Mouse (Mus musculus): ENCODE results near the gene Fcgr1. TPM values are rescaled to one million over a fixed set of nuclear protein-coding genes. Genes with fewer than 3 reads are reported as not detected.
"Not testable (repeated sequence)": the region's sequence is repeated elsewhere in the genome, so short reads cannot be mapped to it uniquely, and the experiment has no call there.

The Fcgr1 gene
- total RNA-seq, 2 experiments from 2014 or later = 0.57 to 0.70 TPM

DNA sequence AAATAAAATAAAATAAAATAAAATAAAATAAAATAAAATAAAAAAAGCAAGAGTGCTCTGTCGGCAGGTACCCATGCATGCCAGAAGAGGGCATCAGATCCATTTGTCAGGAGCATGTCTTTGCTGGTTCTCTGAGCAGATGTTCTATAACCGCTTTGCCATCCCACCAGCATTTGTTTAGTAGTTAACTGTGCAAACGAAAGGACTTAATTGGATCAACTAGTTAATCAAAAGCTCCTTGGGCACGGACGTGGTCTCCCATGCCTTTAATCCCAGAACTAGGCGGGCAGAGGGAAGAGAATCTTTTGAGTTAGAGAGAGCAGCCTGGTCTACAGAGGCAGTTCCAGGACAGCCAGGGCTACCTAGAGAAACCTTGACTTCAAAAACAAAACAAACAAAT, 33.4 kb upstream of the Fcgr1 start:
- DNase-seq = no peak

DNA sequence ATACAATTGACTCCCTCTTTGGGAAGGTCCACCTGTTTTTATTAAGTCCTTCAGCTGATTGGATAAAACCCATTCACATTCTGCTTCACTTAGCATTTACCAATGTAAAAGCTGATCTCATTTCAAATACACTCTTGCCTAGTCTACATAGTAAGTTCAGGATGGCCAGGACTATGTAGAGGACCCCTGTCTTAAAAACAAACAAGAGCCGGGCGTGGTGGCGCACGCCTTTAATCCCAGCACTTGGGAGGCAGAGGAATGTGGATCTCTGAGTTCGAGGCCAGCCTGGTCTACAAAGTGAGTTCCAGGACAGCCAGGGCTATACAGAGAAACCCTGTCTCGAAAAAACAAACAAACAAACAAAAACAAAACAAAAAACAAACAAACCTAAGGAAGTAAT, 30.0 kb upstream of the Fcgr1 start:
- not testable (repeated sequence) for DNase-seq

DNA sequence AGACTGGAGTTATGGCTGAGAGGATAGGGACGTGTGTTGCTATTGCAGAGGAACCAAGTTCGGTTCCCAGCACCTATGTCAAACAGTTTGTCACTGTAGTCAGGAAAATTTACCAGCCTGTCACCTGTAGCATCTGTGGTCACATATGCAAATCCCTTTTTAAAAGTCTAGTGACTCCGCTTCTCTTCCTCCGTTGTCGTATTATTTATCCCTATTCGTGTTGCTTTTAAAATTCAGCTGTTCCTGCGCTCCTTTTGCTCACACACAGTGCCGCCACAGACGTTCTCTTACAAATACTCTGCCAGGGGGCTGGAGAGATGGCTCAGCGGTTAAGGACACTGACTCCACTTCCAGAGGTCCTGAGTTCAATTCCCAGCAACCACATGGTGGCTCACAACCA, 28.8 kb upstream of the Fcgr1 start:
- DNase-seq = no peak

DNA sequence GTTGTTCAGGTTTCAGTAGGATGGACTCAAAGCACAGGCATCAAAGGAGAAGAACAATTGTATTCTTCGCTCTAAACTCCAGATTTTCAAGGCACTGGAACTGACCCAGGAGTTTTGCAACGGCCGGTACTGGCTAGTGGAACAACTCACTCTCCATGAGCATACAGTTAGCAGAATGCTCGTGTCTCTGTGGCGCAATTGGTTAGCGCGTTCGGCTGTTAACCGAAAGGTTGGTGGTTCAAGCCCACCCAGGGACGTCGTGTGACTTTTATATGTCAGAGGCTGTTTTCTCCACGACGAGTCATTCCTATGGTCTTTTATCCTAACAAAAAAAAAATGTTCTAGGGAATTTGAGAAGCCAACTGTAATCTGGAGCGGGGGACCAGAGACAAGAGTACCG, 28.1 kb upstream of the Fcgr1 start:
- DNase-seq = no peak

DNA sequence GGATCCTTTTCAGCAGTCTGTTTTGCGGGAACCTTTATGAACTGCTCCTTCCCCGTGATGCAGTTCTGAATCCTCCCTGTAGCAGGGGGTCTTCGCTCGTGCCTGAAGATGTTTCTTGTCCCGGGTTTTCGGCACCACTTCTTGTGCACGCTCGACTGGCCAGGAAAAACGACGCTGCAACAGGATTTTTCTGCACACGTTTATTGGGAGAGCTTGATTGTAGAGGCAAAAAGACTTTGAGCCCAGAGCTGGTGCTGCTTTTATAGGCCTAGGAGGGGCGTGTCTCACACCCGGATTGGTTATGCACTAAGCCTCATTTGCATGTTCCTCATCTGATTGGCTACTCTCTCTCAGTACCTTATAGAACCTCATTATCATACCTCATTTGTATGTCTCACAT, 26.2 kb upstream of the Fcgr1 start:
- not testable (repeated sequence) for DNase-seq

DNA sequence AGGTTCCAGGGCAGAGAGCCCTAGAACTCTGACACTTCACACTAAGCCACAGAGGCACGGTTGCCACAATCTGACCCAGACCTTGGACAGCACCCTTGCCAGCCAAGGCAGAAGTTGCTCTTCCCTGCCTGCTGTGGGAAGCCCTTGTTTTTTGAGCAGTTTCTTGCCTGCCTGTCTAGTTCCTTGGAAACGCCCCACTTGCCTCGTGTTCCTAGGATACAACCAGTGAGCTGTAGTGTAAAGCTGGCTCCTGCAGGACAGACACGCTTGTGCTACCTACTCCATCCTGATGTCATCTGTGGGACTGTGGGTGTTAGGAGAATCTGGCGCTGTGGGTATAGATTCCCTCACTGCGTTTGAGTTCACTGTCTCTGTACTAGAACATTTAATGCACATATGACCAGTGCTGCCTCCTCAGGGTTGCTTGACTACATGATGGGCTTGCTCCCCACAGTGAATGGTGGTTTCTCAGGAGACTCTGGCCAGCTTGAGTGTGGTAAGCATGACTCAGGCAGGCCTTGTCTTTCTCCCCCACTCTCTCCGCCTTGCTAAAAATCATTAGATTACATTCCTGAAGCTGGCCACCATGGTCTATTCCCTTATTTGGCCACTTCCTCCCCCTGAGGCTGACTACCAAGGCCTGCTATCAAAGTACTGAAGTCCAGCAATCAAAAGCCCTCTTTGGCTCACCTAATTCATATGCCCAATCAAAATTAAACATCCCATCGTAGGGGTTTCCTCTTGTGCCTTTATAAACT, 18.8 kb upstream of the Fcgr1 start:
- no peak for DNase-seq

DNA sequence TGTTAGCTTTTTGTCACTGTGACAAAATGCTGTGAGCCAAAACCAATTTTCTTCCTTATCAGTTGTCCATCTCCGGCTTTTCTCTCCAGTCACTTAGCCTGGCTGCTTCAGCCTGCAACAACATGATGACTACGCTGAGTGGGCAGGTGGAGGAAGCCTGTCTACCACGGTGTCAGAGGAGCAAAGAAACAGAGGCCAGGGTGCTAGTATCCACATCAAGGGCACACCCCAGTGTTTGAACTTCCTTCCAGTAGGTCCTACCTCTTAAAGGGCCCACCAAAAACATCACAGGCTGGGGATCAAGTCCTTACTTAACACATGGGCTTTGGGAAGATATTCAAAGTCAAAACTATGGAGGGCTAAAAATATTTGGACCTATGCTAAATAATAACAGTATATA, 15.7 kb upstream of the Fcgr1 start:
- DNase-seq = no peak

DNA sequence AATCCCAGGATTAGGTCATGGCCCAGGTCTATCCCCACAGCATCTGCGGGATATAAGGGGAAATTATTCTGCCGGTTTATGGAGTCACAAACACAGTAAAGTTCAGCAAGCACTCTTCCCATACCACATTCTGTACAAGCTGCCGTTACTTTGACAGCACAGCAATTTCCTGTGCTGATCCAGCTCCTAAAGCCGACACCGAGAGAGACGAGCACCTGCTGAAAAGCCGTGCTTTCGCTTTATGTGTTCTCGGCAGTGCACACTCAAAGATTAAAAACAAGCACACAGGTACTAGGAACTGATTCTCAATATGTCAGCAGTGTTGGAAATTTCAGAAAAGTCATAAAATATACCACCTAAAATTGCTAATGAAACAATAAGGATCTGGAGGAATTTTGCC, 12.7 kb upstream of the Fcgr1 start:
- DNase-seq = no peak

DNA sequence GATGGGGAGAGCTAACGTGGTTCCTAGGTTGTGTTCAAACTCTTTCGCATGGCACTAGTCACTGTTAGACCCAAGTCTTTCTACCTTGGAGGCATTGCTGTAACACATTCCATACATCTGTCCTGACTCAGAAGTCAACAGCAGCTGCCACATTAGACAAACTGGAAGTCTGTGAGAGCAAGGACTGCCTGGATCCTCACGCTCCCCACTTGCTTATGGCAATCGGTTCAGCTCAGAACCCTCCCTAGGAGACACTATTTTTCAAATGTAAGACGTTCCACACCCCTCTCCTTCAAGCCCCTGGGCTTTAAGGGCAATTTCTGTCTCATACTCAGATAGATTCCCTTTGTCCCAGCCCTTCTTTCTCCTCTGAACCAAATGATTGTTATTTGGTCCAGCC, 8.3 kb upstream of the Fcgr1 start:
- no peak for DNase-seq

DNA sequence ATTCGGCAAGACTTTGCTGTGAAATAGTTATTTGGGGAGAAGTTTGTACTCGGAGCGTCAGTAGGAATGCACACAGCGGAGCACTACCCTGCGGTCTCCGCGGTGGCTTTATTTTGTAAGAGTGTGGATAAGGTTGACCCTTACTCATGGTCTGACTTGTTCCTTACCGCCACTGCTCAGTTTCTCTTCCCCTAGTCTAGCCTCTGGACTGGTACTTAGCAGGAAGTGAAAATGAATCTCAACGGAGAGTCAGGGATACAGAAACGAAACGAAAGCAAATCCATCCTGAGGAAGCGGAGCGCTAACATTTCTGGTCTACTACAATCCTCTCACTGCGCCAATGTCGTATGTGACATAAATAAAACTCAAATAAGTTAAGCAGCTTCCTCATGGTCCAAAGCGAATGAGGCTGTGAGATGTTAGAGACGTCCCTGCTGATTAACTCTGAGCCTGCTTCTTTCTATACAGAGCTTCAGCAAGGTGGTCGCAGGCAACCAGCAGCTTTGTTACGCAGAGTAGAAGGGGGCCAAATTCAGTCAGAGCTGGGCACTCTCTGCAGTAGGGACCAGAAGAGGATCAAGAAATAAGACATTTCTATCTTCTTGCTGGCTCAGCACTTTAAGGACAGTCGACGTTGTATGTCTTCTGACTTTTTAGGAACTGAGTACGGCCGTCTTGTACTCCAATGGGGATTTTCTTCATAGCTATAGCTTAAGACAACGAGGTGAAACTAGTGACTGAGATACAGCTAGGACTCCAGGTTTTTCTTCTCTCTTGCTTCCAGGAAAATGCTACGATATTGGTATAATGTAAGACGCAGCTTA, 7.1 kb upstream of the Fcgr1 start:
- no peak for DNase-seq

DNA sequence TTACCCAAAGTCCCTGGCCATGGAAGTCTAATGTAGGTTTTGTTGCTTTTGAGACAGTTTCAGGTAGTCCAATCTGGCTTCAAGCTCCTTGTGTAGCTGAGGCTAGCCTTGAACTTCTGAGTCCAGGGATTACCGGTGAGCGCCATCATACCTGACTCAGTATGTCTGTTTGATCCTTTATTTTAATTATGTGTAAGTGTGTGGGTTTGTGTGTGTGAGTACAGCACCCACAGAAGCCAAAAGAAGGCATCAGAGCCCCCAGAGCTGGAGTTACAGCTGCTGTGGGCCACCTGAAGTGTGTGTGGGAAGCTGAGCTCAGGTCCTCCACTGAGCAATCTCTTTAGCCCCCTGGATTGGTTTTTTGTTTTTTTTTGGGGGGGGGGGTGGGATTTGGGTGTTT, 5.8 kb upstream of the Fcgr1 start:
- DNase-seq = no peak

DNA sequence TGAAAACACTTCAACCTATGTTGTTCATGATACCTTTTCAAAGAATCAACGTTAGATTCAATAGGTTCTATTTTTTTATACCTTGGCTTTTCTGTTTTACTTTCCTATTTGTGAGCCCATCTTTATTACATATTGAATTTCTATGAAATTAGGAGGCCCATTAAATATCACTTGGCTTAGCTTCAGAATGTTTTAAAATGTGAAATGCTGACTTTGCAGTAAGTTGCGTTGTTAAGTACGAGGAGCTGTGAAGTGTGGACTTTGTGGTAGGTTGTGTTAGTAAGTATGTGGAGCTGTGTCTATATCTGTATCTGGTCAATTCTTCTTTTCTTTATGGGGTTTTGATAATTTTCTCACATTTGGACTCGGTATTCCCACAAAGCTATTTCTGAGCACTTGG, 4.6 kb upstream of the Fcgr1 start:
- DNase-seq = no peak

DNA sequence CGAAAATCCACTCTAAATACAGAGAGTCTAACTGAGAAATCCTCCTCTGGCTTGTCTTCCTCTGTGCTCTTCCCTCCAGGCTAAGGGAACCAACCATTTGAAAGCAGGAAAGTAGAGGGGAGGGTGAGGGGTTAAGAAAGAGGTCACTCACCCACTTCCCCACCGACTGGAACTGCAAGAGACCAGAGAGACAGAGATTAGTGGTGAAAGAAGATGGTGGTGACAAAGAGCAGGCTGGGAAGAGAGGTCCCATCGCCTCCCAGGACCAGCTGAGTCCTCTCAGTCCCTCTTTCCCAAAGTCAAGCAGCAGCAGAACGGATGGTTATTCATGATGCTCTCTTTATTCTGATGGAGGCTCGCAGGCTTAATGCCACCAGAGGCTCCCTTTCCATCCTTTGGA, 401 bp downstream of the Fcgr1 start:
- no peak for DNase-seq

DNA sequence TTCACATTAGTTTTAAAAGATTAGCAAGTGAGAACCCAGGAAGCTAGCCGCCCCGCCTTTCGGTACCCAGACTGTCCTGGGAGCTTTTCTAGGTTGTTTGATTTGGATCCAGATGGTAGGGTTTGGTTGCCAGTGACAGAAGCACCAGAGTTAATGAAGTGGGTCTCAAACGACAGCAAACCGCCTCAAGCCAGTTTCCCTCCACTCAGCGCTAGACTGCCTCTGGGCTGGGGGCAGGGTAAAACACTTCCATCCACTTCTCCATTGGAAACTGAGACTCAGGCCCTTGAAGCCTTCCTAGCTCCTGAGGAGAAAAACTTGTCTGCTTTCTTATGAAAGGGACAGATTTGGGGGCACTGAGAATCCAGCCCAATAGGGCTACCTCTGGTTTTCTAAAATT, 1.1 kb downstream of the Fcgr1 start:
- DNase-seq = no peak

DNA sequence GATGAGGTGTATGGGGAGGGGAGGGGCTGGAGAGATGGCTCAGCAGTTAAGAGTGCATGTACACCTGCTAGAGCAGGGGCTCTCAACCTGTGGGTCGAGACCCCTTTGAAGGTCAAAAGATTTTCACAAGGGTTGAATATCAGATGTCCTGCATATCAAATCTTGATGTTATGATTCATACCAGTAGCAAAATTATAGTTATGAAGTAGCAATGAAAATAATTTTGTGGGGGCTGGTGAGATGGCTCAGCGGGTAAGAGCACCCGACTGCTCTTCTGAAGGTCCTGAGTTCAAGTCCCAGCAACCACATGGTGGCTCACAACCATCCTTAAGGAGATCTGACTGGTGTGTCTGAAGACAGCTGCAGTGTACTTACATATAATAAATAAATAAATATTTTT, 3.0 kb downstream of the Fcgr1 start:
- DNase-seq = not testable (repeated sequence)

DNA sequence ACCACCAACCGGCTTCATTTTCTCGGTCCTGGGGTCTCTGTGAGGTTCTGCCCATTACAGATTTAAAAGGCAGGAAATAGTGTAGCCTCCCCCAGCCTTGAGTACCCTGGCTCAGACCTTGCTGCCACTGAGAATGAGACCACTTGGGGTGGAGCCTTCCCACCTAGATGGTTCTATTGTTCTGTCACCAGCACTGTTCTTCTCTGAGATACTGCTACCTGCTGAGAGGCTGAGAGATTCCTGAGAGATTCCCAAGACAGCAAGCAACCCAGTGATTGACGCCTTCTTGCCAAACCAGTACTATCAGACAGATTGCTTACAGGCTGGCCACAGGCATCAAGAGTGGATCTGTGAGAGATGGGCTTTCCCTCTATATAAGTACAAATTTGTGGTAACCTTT, 4.6 kb downstream of the Fcgr1 start:
- DNase-seq = no peak

DNA sequence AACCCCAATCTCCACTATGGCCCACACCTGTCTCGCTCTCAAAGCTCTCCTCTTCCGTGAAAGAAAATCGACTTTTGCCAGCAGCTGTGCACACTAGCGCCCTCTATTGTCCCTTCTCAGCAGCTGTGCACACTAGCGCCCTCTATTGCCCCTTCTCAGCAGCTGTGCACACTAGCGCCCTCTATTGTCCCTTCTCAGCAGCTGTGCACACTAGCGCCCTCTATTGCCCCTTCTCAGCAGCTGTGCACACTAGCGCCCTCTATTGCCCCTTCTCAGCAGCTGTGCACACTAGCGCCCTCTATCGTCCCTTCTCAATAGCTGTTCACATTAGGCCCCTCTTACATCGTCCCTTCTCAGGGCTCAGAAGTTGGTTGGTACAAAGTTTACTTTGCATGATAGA, 6.4 kb downstream of the Fcgr1 start:
- not testable (repeated sequence) for DNase-seq

DNA sequence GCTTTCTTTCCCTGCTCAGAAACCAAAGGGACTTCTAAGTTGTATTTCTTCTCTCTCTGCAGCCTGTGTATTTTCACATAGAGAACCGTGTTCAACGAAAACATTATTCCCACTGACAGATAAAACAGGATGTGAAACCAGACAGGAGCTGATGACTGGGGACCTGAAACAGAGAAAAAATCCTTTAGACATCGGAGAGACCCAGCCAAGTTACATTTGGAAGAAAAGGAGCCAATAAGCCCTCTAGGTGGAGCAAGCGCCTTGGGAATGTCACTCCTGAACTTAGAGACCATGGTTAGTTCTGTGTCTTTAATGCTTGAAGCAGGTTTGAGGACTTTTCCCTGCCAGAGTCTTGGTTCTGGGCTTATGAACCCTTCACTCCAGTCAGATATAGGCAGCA, 9.3 kb downstream of the Fcgr1 start:
- DNase-seq = peak; percentile 41

DNA sequence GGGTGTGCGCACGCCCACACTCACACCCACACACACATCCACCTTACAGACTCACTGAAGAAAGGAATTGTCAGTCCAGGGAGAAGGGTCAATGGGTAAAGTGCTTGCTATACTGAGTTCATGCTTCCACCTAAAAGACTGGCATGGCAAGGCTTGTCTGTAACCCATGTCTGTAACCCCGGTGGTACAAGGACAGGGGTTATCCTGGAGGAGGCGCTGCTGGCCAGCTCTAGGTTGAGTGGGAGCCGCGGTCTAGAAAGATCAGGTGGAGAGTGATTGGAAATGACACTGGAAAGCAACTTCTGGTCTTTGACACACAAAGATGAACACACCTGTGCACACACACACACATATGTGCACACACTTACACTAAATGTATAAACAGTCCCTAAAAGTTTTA, 13.1 kb downstream of the Fcgr1 start:
- DNase-seq = no peak

DNA sequence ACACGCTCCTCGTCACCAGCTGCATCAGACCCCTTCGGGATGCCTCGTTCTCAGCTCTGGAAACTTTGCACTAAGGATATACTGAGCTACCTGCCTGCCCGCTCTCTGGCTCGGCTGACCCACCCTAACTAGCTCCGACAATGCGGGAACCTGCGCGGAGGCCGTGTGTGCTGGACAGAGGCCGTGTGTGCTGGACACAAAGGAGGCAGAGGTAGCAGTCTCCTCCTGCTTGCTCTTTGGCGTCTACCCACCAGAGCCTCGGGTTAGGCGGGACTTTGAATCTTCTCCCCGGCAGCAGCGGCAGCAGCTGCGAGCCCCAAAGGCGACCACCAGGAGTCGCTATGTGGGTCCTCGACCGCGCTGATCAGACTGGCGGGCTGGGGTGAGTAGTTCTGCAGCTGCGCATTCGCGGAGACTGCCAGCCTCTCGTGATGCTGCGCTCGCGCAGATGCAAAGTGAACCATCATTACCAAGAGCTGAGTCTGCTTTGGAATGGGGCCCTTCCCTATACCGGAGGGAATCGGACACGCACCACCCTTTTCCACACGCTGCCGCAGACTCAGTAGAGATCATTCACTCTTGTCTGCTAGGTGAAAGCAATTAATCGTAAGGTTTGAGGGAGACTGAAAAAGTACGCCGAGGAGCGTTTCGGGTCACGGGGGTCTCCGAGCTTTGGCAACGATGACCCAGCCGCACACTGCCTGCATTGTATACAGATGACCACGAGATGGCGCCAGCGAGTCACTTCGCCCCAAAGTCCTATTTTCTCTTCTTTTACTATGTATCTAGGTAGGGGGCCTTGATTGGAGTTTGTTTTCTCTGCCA, 15.8 kb downstream of the Fcgr1 start:
- DNase-seq = peak; percentile 96

DNA sequence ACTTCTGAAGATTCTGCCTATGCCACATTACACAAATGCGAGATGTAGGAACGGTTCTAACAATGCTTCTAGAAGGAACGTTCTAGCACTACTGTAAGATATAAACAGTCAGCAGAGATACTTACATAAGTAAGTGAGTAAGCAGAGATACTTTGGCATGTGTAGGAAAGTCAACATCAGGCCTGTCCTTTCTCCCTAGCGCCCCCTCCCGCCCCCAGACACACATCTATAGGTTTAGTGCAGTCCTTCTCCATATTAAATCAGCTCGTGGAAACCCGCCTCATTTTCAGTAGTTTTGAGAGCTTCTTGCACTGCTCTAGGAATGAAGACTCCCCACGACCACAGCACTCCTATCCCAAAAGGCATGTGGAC, 16.4 kb downstream of the Fcgr1 start:
- DNase-seq = peak; percentile 49

DNA sequence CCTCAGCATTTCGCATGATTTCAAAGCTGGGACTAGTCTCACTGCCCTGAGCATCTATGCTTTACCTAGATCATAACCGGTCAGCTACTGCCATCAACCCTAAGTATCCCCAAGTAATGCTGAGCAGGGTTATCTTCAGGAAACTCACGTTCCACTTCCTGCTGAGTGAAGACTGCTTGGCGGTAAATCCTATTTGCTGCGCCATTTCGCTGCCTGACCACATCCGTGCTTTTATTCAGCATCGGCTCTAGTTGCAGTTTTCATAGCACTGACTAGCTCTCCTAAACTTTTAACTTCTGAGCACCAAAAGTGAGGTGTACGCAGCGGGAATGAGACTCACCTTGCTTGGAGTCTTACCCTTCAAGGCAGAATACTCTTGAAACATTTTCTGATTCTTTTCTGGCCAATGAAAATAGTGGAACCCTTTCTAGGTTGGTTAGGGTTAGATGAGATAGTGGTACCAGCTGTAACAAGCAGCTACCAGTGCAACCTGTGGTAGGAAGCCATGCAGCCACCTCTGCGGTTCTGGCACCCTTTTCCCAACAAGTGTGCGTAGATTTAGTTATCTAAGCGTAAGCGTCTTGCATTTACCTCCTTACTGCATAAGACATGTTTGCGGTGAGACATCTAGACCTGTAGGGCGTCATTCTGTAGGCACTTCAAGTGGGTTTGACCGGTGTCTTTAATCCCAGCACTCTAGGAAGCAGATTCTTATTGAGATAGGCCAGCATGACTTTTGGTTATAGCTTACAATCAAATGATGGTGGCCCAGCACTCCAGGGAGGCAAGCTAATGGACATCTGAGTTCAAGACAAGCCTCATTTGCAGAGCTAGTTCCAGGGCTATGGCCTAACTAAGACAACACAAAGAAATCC, 19.9 kb downstream of the Fcgr1 start:
- no peak for DNase-seq

Measured in heart, postnatal 4 days (tissue).